Mouse (Mus musculus) spleen, postnatal 36 days (tissue): ENCODE results near the gene Bcl2l2.

Source experiments
- DNase-seq, 2 experiments: peaks; one replicate each; pipeline ENCODE4 v3.0.0; 2022; ENCODE audit warnings: low spot score in 2 of 2, mixed read lengths in 1 of 2

The Bcl2l2 gene

DNA sequence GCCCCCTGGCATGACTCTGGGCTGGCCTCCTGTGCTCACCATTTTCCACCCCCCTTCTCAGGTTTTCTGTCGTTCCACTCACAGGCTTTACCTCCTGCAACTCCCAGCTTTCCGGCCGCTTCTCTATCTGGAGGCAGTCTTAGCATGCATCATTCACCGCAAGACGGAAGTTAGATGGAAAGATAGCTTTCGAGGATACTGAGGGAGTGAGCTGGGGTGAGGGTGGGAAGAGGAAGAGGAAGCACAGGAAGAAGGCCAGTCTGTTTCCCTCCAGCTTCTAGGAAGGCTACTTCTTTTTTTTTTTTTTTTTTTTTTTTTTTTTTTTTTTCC is 53.6 kb downstream of the Bcl2l2 start:
- DNase-seq: no peak

DNA sequence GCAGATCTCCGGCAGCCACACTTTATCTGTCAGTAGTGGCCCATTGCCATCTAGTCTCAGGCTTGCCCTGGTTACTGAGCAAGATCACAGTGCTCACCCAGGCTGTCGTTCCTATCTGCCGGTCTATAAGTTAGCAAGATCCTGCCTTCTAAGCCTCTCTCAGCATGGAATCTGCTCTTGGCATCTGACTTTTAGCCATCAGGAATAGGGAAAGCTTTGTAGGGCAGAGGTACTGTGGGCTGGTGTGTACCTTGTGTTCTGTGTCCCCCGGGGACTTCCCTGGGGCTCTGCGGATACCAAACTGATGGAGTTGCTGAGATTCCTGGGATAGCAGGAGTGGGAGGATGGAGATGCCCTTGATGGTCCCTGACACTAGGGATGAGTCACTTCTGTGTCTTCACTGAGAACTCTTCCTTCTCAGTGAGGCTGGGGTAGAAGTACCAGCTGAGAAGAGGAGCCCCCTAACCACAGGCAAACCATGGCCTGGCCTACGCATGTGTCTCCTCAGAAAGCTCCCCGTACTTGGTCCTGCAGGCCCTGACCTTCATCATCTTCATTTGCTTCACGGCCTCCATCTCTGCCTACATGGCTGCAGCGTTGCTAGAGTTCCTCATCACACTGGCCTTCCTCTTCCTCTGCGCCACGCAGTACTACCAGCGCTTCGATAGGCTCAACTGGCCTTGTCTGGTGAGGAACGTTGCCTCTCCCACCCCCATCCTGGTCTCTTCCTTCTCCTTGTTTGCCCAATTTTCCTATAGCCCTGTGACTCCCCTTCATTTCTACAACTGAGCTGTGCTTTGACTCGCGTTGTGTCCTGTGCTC is 54.4 kb downstream of the Bcl2l2 start:
- no peak for DNase-seq
